Mouse (Mus musculus): ENCODE data around the gene C1qtnf7. TPM values are rescaled to one million over a fixed set of nuclear protein-coding genes. Genes with fewer than 3 reads are reported as not detected.

C1qtnf7 gene
- polyA plus RNA-seq, 2 experiments = 5.0 to 9.3 TPM

DNA sequence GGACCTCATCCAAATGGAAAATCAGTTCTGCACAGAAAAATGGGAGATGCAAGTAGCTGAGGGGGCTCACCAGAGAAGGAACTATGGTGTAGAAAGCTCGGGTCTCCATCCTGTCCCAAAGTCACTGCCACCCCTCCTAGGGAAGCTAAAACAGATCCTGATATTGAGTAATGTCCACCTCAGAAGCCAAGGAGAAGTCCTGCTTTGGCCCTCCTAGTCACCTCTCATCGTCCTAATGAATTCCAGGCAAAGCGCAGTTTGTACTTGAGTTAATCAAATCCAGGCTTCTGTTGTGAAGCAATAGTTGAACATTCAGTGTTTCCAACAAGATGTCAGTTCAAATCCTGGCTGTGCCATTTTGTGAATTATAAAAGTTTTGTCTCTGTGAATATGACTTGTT is 87.2 kb downstream of the C1qtnf7 start:
- 56% methylated on average over 3 of the region's 3 CpGs for WGBS
- Histone ChIP-seq H3K27ac (replicated peaks; ENCODE audit: low read depth, low read length) (no peak overlapping the region), H3K4me3 (replicated peaks; ENCODE audit: low read length) (no peak overlapping the region), H3K27me3 (ENCODE audit: control insufficient read depth, insufficient read depth, low read length) (no peaks in the 10 kb centered on the region), H3K4me1 (ENCODE audit: control insufficient read depth, insufficient read depth, low read length) (no peaks in the 10 kb centered on the region), H3K4me2 (replicated peaks; ENCODE audit: low read depth, low read length, severe bottlenecking) (no peak overlapping the region), H3K36me3 (ENCODE audit: control insufficient read depth, insufficient read depth, low read length) (no peaks in the 10 kb centered on the region), H3K9me3 (ENCODE audit: control insufficient read depth, low read length) (no peaks in the 10 kb centered on the region), H3K9ac (ENCODE audit: low read depth, low read length, severe bottlenecking) (no peak overlapping the region)
- ATAC-seq (ENCODE audit: low FRiP score, low read depth) (no peak), DNase-seq (ENCODE audit: low spot score) (no peak)
- no peak for TF ChIP-seq POLR2A (IDR thresholded peaks at IDR 0.05; ENCODE audit: borderline replicate concordance, extremely low read depth, insufficient read depth, insufficient read length)

DNA sequence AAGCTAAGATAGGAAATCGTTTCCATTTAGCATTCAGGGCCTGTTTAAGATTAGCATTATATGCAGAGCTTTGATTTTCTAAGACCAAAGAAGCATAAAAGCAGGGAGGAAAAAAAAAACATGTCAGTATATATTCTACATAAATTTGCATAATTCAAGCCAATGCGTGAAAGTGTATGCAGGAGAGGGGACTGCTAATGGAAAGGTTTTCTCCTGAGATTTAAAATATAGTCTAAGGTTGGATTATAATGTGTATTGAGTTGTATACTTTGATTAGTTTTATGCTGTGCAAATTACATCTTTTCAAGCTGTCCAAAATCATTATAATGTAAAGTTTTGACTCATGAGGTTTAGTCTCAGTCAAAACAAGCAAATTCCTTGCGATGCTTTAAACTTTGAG is 88.2 kb downstream of the C1qtnf7 start:
- Histone ChIP-seq H3K27me3 (ENCODE audit: control insufficient read depth, insufficient read depth, low read length) (no peaks in the 10 kb centered on the region), H3K36me3 (ENCODE audit: control insufficient read depth, insufficient read depth, low read length) (no peaks in the 10 kb centered on the region), H3K9me3 (ENCODE audit: control insufficient read depth, low read length) (no peaks in the 10 kb centered on the region), H3K9ac (ENCODE audit: low read depth, low read length, severe bottlenecking) (no peak overlapping the region), H3K27ac (replicated peaks; ENCODE audit: low read depth, low read length) (no peak overlapping the region), H3K4me3 (replicated peaks; ENCODE audit: low read length) (no peak overlapping the region), H3K4me1 (ENCODE audit: control insufficient read depth, insufficient read depth, low read length) (no peaks in the 10 kb centered on the region), H3K4me2 (replicated peaks; ENCODE audit: low read depth, low read length, severe bottlenecking) (no peak overlapping the region)
- no peak for ATAC-seq (ENCODE audit: low FRiP score, low read depth)
- TF ChIP-seq POLR2A (IDR thresholded peaks at IDR 0.05; ENCODE audit: borderline replicate concordance, extremely low read depth, insufficient read depth, insufficient read length) = no peak
- 80% methylated on average over 3 of the region's 3 CpGs for WGBS
- DNase-seq (ENCODE audit: low spot score) = no peak

DNA sequence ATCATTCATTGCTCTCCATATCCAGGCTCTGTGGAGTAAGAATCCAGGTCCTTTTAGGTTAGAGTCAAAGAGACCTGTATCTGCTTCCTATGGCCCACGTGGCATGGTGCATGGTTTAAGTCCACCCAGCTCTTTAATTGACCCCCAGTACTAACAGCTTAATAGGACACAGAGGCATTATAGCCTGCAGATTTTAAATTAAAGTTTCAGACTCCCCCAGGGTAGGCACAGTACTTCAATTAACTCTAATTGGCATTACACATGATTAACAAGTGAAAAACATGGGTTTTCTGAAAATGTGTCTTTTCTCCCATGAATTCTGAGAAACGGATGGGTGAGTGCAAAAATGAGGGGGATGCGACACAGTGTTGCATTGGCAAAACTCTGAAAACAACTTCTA is 92.7 kb downstream of the C1qtnf7 start:
- ATAC-seq (ENCODE audit: low FRiP score, low read depth) = no peak
- H3K4me2 ChIP-seq (replicated peaks; ENCODE audit: low read depth, low read length, severe bottlenecking) = no peak overlapping the region
- 45% methylated on average over 3 of the region's 3 CpGs for WGBS
- no peaks in the 10 kb centered on the region for H3K4me1 ChIP-seq (ENCODE audit: control insufficient read depth, insufficient read depth, low read length)
- TF ChIP-seq POLR2A (IDR thresholded peaks at IDR 0.05; ENCODE audit: borderline replicate concordance, extremely low read depth, insufficient read depth, insufficient read length) = no peak
- no peak for DNase-seq (ENCODE audit: low spot score)
- no peaks in the 10 kb centered on the region for H3K36me3 ChIP-seq (ENCODE audit: control insufficient read depth, insufficient read depth, low read length)
- H3K9me3 ChIP-seq (ENCODE audit: control insufficient read depth, low read length) = no peaks in the 10 kb centered on the region
- H3K4me3 ChIP-seq (replicated peaks; ENCODE audit: low read length) = no peak overlapping the region
- no peak overlapping the region for H3K9ac ChIP-seq (ENCODE audit: low read depth, low read length, severe bottlenecking)
- no peak overlapping the region for H3K27ac ChIP-seq (replicated peaks; ENCODE audit: low read depth, low read length)
- no peaks in the 10 kb centered on the region for H3K27me3 ChIP-seq (ENCODE audit: control insufficient read depth, insufficient read depth, low read length)

DNA sequence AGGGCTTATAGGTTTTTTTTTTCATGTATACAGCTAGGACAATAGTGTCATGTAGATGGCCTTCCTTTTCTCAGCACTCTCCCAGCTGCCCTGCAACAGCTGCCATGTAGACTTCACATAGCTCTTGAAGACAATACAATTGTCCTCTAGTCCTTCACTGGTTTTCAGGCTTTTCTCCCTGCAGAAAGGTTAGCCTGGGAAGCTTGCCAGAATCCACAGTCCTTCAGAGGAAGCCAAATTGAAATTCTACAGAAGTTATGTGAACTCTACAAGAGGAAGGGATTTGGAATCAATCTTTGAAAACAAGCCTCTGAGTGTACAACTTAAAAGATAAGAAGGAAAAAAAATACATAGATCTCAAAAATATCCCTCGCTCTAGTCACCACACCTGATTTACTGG is 94.4 kb downstream of the C1qtnf7 start:
- Histone ChIP-seq H3K27me3 (ENCODE audit: control insufficient read depth, insufficient read depth, low read length) (no peaks in the 10 kb centered on the region), H3K9me3 (ENCODE audit: control insufficient read depth, low read length) (no peaks in the 10 kb centered on the region), H3K9ac (ENCODE audit: low read depth, low read length, severe bottlenecking) (no peak overlapping the region), H3K4me2 (replicated peaks; ENCODE audit: low read depth, low read length, severe bottlenecking) (no peak overlapping the region), H3K27ac (replicated peaks; ENCODE audit: low read depth, low read length) (no peak overlapping the region), H3K4me3 (replicated peaks; ENCODE audit: low read length) (no peak overlapping the region), H3K36me3 (ENCODE audit: control insufficient read depth, insufficient read depth, low read length) (no peaks in the 10 kb centered on the region), H3K4me1 (ENCODE audit: control insufficient read depth, insufficient read depth, low read length) (no peaks in the 10 kb centered on the region)
- no peak for TF ChIP-seq POLR2A (IDR thresholded peaks at IDR 0.05; ENCODE audit: borderline replicate concordance, extremely low read depth, insufficient read depth, insufficient read length)
- DNase-seq (ENCODE audit: low spot score) = peak; percentile 46
- WGBS = 78% methylated on average over 1 of the region's 1 CpGs
- no peak for ATAC-seq (ENCODE audit: low FRiP score, low read depth)

DNA sequence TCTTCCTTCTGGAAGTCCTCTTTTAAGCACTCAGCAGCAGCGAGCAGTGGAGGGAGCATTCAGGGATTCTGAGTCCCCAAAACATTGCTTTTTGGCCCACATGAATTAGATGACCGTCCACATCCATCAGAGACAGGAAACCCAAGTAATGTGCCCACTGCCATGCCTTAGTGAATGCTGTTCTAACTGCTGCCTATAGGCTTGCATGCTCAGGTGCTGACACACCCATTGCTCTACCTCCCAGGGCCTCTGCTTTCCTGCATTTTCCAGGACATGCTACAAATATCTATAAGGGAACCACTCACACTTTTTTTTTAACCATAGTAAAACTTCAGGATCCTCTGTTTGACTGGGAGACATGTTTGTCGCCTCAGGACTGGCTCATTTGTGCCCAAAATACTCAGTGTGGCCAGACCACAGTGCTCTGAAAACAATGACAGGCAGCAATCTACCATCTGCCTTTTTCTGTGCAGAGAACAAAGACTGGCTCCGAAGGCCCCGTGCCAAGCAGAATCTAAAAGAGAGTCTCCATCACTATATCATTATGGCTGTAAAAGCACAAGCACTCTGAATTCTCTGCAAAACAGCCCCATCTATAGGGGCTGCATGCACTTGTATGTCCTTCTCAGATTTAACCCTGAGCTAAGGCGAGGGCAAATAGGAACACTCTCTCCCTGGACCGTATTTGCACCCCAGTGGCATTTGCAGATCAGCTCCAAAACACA is 106.4 kb downstream of the C1qtnf7 start:
- DNase-seq (ENCODE audit: low spot score) = no peak
- ATAC-seq (ENCODE audit: low FRiP score, low read depth) = no peak
- Histone ChIP-seq H3K27ac (replicated peaks; ENCODE audit: low read depth, low read length) (no peak overlapping the region), H3K27me3 (ENCODE audit: control insufficient read depth, insufficient read depth, low read length) (no peaks in the 10 kb centered on the region), H3K4me1 (ENCODE audit: control insufficient read depth, insufficient read depth, low read length) (peaks cover 3% of the 10 kb centered on the region), H3K9me3 (ENCODE audit: control insufficient read depth, low read length) (no peaks in the 10 kb centered on the region), H3K4me3 (replicated peaks; ENCODE audit: low read length) (no peak overlapping the region), H3K36me3 (ENCODE audit: control insufficient read depth, insufficient read depth, low read length) (no peaks in the 10 kb centered on the region), H3K9ac (ENCODE audit: low read depth, low read length, severe bottlenecking) (no peak overlapping the region), H3K4me2 (replicated peaks; ENCODE audit: low read depth, low read length, severe bottlenecking) (no peak overlapping the region)
- 70% methylated on average over 7 of the region's 7 CpGs for WGBS
- TF ChIP-seq POLR2A (IDR thresholded peaks at IDR 0.05; ENCODE audit: borderline replicate concordance, extremely low read depth, insufficient read depth, insufficient read length) = no peak
